Mouse (Mus musculus) liver, postnatal 0 days (tissue): ENCODE measurements around the gene Gsk3b.

Experiments
- CTCF ChIP-seq: sonication (generic); IDR thresholded peaks from 2 replicates; pipeline ENCODE4 v1.5.1; 2016; ENCODE audit warnings: antibody characterized with exemption, low read depth
- EP300 ChIP-seq: IDR thresholded peaks from 2 replicates; pipeline ENCODE4 v1.6.1; 2016; ENCODE audit warnings: antibody characterized with exemption, low read depth, mild to moderate bottlenecking

GRCm38 (mm10) chr16:38119286-38119685 lies 30.5 kb downstream of the Gsk3b start:
- TF ChIP-seq EP300 (no peak), CTCF (no peak)
